Mouse (Mus musculus) liver, embryonic 12.5 days (tissue): ENCODE measurements around the gene Srsf6. TPM values are rescaled to one million over a fixed set of nuclear protein-coding genes. Genes with fewer than 3 reads are reported as not detected.

Experiments used
- ATAC-seq: fragments of 200-750 bp; cut with Nextera tagmentation; 2 replicates; pipeline ENCODE4 v1.8.0; 2017; ENCODE audit warnings: moderate number of reproducible peaks, mild to moderate bottlenecking, moderate library complexity
- H3K27ac ChIP-seq: fragments of 300-500 bp; sonication (generic); 2 replicates; pipeline ENCODE4 v1.5.1; 2016; ENCODE audit warnings: mild to moderate bottlenecking
- H3K27me3 ChIP-seq: fragments of 300-500 bp; sonication (generic); replicated peaks from 2 replicates; pipeline ENCODE4 v1.6.1; 2016; ENCODE audit warnings: mild to moderate bottlenecking, moderate library complexity
- H3K36me3 ChIP-seq: fragments of 300-500 bp; sonication (generic); 2 replicates; pipeline ENCODE4 v1.6.1; 2016; ENCODE audit warnings: mild to moderate bottlenecking, moderate library complexity
- H3K4me1 ChIP-seq: fragments of 300-500 bp; sonication (generic); 2 replicates; pipeline ENCODE4 v1.6.1; 2016
- H3K4me2 ChIP-seq: fragments of 300-500 bp; sonication (generic); 2 replicates; pipeline ENCODE4 v1.6.1; 2016; ENCODE audit warnings: mild to moderate bottlenecking, moderate library complexity
- H3K4me3 ChIP-seq: fragments of 300-500 bp; sonication (generic); 2 replicates; pipeline ENCODE4 v1.5.1; 2016; ENCODE audit warnings: mild to moderate bottlenecking, moderate library complexity
- H3K9ac ChIP-seq: fragments of 300-500 bp; sonication (generic); 2 replicates; pipeline ENCODE4 v1.6.1; 2016; ENCODE audit warnings: mild to moderate bottlenecking, moderate library complexity
- H3K9me3 ChIP-seq: fragments of 300-500 bp; sonication (generic); replicated peaks from 2 replicates; pipeline ENCODE4 v1.6.1; 2016; ENCODE audit warnings: mild to moderate bottlenecking, moderate library complexity
- WGBS: fragments of 180-500 bp; shearing (Covaris S2); methylation state at CpG from one replicate; pipeline ENCODE4 v1.1.7; 2016; ENCODE audit not compliant: insufficient replicate concordance; 5-methylcytosine and 5-hydroxymethylcytosine counted together
- polyA plus RNA-seq: library from polyadenylated mRNA; unstranded; fragments of >200 nt; fragmentation: Nextera tagmentation; extraction: Ambion mirVana; gene quantifications from 2 replicates; pipeline ENCODE4 v1.2.1, GENCODE M21; 2016

The Srsf6 gene
- polyA plus RNA-seq, 1 experiment from 2014 or later, result 174 TPM

- Histone ChIP-seq H3K4me2 (no peak overlapping the region), H3K9ac (no peak overlapping the region), H3K27ac (no peak overlapping the region), H3K36me3 (peaks cover 82% of the 10 kb centered on the region), H3K4me3 (no peak overlapping the region), H3K4me1 (peaks cover 14% of the 10 kb centered on the region), H3K9me3 (no peaks in the 10 kb centered on the region), H3K27me3 (peaks cover 3% of the 10 kb centered on the region; the same call in 1 of the 2 replicates)
- ATAC-seq, result no peak
- WGBS, result 89% methylated on average over 3 of the region's 3 CpGs
Observed at GRCm38 (mm10) chr2:162935700-162936099, 4.4 kb downstream of the Srsf6 start.

DNA sequence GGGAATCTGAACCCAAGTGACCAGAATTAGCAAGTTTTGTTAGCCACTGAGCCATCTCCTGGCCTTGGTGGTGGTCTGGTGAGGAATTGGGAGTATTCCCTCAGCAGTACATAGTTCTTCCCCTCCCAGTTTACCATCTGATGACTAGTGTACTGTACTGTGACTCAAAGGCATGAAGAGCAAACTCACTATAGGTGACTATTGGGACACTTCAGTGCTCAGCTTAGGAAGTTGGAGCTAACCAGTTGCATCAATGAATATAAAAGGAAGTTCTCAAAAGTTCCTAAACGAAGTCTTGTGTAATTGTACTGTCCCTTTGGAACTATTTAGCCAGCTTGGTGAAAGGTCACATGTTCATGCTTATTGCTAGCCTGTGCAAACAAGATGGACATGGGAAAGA, 8.2 kb downstream of the Srsf6 start:
- Histone ChIP-seq H3K9ac (no peak overlapping the region), H3K27ac (no peak overlapping the region), H3K4me2 (no peak overlapping the region), H3K36me3 (peaks cover 61% of the 10 kb centered on the region), H3K4me1 (peaks cover 10% of the 10 kb centered on the region), H3K4me3 (no peak overlapping the region), H3K9me3 (no peaks in the 10 kb centered on the region), H3K27me3 (peaks cover 40% of the 10 kb centered on the region)
- ATAC-seq, result no peak
- WGBS, result 61% methylated on average over 1 of the region's 1 CpGs

DNA sequence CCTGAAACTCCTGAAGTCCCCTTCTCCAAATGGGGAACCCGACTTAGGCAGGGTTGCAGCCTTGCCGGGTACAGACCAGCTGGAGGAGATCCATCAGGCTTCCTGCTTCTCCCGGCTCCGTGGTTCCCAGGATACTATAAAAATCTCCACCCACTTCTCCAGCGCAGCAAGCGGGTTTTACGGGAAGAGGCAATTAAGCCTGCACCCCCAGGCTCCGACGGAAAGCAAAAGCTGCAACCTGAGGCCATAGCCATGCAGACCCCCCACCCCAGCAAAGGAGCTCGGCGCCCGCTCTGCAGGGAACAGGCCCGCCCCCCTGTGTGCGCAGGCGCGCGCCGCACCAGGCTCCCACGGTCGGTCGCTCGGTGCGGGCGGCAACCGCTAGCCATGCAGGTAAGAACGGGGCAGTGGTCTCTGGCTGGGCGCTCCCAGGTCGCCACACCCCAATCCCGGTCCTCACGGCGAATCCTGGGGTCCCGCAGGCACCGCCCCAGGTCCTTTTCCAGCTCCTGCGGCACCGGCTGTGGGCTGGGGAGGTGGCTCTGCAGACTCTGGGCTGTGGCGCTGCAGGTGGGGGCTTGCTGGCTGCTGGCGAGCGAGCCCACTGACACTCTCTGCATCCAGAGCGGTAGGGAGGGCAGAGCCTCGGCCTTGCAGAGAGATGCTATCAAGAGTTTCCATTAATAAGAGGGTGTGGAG, 12.0 kb downstream of the Srsf6 start, which contains the start of gene L3mbtl1:
TSS of gene L3mbtl1 (plus strand) at position 325 of the 699 bp plus-strand sequence.
- H3K36me3 ChIP-seq, result peaks cover 25% of the 10 kb centered on the region
- peak within 1 kb of the TSS; percentile 54 for H3K4me3 ChIP-seq
- H3K27me3 ChIP-seq, result peaks cover 43% of the 10 kb centered on the region
- peak within 1 kb of the TSS; percentile 13; the same call in 1 of the 2 replicates for H3K9ac ChIP-seq
- H3K4me1 ChIP-seq, result peaks cover 27% of the 10 kb centered on the region
- H3K4me2 ChIP-seq, result peak within 1 kb of the TSS; percentile 73
- ATAC-seq, result no peak
- no peak within 1 kb of the TSS for H3K27ac ChIP-seq
- no peaks in the 10 kb centered on the region for H3K9me3 ChIP-seq
- 2% methylated on average over 40 of the region's 40 CpGs for WGBS

- Histone ChIP-seq H3K4me3 (peak overlapping the region; percentile 54), H3K27ac (no peak overlapping the region), H3K9me3 (no peaks in the 10 kb centered on the region), H3K4me2 (peak overlapping the region; percentile 73), H3K9ac (no peak overlapping the region), H3K4me1 (peaks cover 29% of the 10 kb centered on the region), H3K36me3 (peaks cover 18% of the 10 kb centered on the region), H3K27me3 (peaks cover 43% of the 10 kb centered on the region)
- no peak for ATAC-seq
- 5% methylated on average over 11 of the region's 11 CpGs for WGBS
Observed at GRCm38 (mm10) chr2:162943931-162944330, 12.6 kb downstream of the Srsf6 start.

DNA sequence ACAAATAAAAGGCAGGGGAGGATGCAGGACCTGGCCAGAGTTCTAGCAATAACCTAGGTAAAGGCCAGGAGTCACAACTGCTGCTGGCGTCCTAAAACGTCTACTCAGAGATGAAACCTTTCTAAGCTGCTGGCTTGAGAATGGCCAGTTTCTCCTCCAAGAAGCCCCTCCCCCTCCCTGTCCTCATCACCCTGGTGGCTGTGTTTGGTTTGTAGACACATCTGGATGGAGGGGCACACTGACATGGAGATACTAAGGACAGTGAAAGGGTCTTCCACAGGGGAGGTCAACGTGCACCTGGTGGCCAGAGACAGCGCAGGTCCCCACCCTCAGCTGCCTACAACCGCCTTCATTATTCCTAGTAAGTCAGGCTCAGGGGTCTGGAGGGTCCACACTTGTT, 15.6 kb downstream of the Srsf6 start:
- Histone ChIP-seq H3K4me3 (no peak overlapping the region), H3K27ac (no peak overlapping the region), H3K4me1 (peaks cover 29% of the 10 kb centered on the region), H3K4me2 (no peak overlapping the region), H3K36me3 (no peaks in the 10 kb centered on the region), H3K27me3 (peaks cover 27% of the 10 kb centered on the region), H3K9me3 (no peaks in the 10 kb centered on the region), H3K9ac (no peak overlapping the region)
- no peak for ATAC-seq
- WGBS, result 67% methylated on average over 5 of the region's 5 CpGs

GRCm38 (mm10) chr2:162947736-162948135, 16.4 kb downstream of the Srsf6 start:
- no peaks in the 10 kb centered on the region for H3K36me3 ChIP-seq
- peak overlapping the region; percentile 66 for H3K4me2 ChIP-seq
- peaks cover 28% of the 10 kb centered on the region for H3K4me1 ChIP-seq
- 42% methylated on average over 15 of the region's 15 CpGs for WGBS
- peaks cover 22% of the 10 kb centered on the region for H3K27me3 ChIP-seq
- peak; percentile 50; the same call in 1 of the 2 replicates for ATAC-seq
- H3K9ac ChIP-seq, result no peak overlapping the region
- H3K27ac ChIP-seq, result no peak overlapping the region
- H3K9me3 ChIP-seq, result no peaks in the 10 kb centered on the region
- peak overlapping the region; percentile 32 for H3K4me3 ChIP-seq

GRCm38 (mm10) chr2:162948221-162948620, 16.9 kb downstream of the Srsf6 start:
- no peaks in the 10 kb centered on the region for H3K9me3 ChIP-seq
- H3K9ac ChIP-seq, result no peak overlapping the region
- H3K27me3 ChIP-seq, result peaks cover 17% of the 10 kb centered on the region
- H3K4me3 ChIP-seq, result peak overlapping the region; percentile 32
- 53% methylated on average over 14 of the region's 14 CpGs for WGBS
- H3K27ac ChIP-seq, result no peak overlapping the region
- no peaks in the 10 kb centered on the region for H3K36me3 ChIP-seq
- peak overlapping the region; percentile 66 for H3K4me2 ChIP-seq
- H3K4me1 ChIP-seq, result peaks cover 23% of the 10 kb centered on the region
- ATAC-seq, result peak; percentile 62

DNA sequence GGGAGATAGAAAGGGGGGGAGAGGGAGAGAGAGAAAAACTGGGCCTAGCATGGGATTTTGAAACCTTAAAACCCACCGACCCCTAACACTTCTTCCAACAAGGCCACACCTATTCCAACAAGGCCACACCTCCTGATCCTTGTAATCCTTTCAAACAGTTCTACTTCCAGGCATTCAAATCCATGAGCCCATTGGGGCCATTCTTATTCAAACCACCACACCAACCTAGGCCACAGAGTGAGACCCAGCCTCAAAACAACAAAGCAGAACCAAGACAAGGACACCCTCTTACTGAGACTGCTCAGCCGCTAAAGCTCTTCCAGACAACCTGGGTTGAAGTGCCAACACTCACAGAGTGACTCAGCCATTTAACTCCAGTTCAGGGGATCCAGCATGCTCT, 19.4 kb downstream of the Srsf6 start:
- H3K4me2 ChIP-seq, result no peak overlapping the region
- no peak overlapping the region for H3K9ac ChIP-seq
- peaks cover 19% of the 10 kb centered on the region for H3K4me1 ChIP-seq
- 72% methylated on average over 2 of the region's 2 CpGs for WGBS
- no peaks in the 10 kb centered on the region; the same call in 1 of the 2 replicates for H3K27me3 ChIP-seq
- ATAC-seq, result no peak
- H3K4me3 ChIP-seq, result no peak overlapping the region
- H3K27ac ChIP-seq, result no peak overlapping the region
- H3K36me3 ChIP-seq, result no peaks in the 10 kb centered on the region
- H3K9me3 ChIP-seq, result no peaks in the 10 kb centered on the region

GRCm38 (mm10) chr2:162956843-162957242, 25.5 kb downstream of the Srsf6 start:
- Histone ChIP-seq H3K4me3 (no peak overlapping the region), H3K27ac (no peak overlapping the region), H3K36me3 (no peaks in the 10 kb centered on the region), H3K9ac (no peak overlapping the region), H3K4me2 (no peak overlapping the region), H3K9me3 (no peaks in the 10 kb centered on the region), H3K27me3 (no peaks in the 10 kb centered on the region), H3K4me1 (no peaks in the 10 kb centered on the region)
- no peak for ATAC-seq
- WGBS, result 71% methylated on average over 2 of the region's 2 CpGs

DNA sequence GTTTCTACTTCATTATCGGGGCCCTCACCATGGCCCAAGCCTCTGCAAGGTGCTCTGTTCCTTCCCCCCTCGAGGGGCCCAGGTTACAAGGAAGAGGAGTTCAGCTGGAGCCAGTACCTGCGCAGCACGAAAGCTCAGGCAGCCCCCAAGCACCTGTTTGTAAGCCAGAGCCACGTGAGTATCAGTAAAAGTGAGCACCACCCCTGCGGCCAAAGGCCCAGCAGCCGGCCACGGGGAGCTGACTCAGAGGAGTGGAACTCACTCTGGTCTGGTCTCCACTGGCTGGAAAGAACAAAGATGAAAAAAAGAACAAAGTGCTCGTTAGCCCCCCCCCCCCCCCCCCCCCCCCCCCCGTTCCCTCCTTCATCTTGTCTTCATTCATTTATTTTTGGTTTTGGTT, 30.0 kb downstream of the Srsf6 start:
- H3K27ac ChIP-seq, result no peak overlapping the region
- H3K9me3 ChIP-seq, result no peaks in the 10 kb centered on the region
- H3K9ac ChIP-seq, result no peak overlapping the region
- 51% methylated on average over 8 of the region's 10 CpGs for WGBS
- no peaks in the 10 kb centered on the region for H3K4me1 ChIP-seq
- no peaks in the 10 kb centered on the region for H3K36me3 ChIP-seq
- ATAC-seq, result no peak
- H3K4me3 ChIP-seq, result no peak overlapping the region
- no peak overlapping the region for H3K4me2 ChIP-seq
- no peaks in the 10 kb centered on the region; the same call in 1 of the 2 replicates for H3K27me3 ChIP-seq

DNA sequence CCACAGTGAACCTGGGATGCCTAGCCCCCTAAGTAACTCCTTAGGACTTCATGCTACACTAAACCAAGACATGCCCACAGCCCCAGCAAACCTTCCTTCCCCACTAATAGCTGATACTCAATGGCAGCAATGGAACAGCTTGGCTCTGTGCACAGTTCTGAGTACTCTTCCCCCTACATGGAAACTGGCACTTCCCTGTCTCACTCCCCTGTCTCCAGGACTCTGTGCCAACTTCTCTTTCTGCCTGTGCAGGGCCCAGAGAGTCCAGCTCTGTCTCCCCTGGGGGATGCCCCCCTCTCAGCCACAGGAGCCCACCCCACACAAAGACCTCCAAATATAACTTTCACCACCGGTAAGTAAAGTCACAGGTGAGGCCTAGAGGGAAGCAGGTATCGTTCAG, 35.4 kb downstream of the Srsf6 start:
- WGBS, result 74% methylated on average over 2 of the region's 2 CpGs
- H3K4me1 ChIP-seq, result no peaks in the 10 kb centered on the region
- H3K36me3 ChIP-seq, result no peaks in the 10 kb centered on the region

DNA sequence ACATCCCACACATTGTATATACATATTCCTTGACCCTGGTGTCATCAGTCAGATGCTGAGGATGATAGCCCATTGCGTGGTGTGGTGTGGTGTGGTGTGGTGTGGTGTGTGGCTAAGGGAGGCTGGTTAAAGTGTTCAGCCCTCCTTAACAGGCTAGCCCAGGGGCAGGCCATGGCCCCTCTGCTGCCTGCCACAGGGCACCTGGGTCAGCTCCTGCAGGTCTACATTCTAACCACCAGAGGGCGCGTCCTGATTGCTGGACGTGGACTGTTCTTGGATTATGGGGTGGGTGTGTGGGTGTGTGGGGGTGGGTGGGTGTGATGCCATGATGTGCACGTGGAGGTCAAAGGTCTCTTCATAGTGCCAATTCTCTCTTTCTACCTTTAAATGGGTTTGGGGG, 37.0 kb downstream of the Srsf6 start:
- Histone ChIP-seq H3K27ac (no peak overlapping the region), H3K27me3 (peaks cover 8% of the 10 kb centered on the region; the same call in 1 of the 2 replicates), H3K4me2 (no peak overlapping the region), H3K36me3 (no peaks in the 10 kb centered on the region), H3K9me3 (no peaks in the 10 kb centered on the region), H3K4me3 (no peak overlapping the region), H3K4me1 (no peaks in the 10 kb centered on the region), H3K9ac (no peak overlapping the region)
- ATAC-seq, result peak; percentile 31; the same call in 1 of the 2 replicates
- WGBS, result 9% methylated on average over 5 of the region's 5 CpGs

More for the DNA sequence above, 35.4 kb downstream of the Srsf6 start:
- Histone ChIP-seq H3K27ac (no peak overlapping the region), H3K9ac (no peak overlapping the region), H3K27me3 (peaks cover 8% of the 10 kb centered on the region; the same call in 1 of the 2 replicates), H3K4me2 (no peak overlapping the region), H3K4me3 (no peak overlapping the region), H3K9me3 (no peaks in the 10 kb centered on the region)
- ATAC-seq, result no peak
